Mouse (Mus musculus): Measurements from ENCODE around the gene Thap4. TPM values are rescaled to one million over a fixed set of nuclear protein-coding genes. Genes with fewer than 3 reads are reported as not detected.

Gene Thap4
- total RNA-seq, 2 experiments from 2014 or later, result 14.1 to 30.6 TPM

- no peak for ATAC-seq (replicated peaks; ENCODE audit: low FRiP score, poor library complexity, severe bottlenecking)
These were observed 98.2 kb downstream of the Thap4 start for GRCm38 (mm10) chr1:93656325-93657024.

- no peak for ATAC-seq (replicated peaks; ENCODE audit: low FRiP score, poor library complexity, severe bottlenecking)
These were observed 99.9 kb downstream of the Thap4 start for GRCm38 (mm10) chr1:93654798-93655197.

GRCm38 (mm10) chr1:93654275-93654674 is 100.4 kb downstream of the Thap4 start:
- no peak for ATAC-seq (replicated peaks; ENCODE audit: low FRiP score, poor library complexity, severe bottlenecking)

Other genes starting within 250 kb of the Thap4 start
- gene Farp2, start 242.8 kb downstream of the Thap4 start, total RNA-seq (2015; ENCODE audit: low replicate concordance), result not detected in 2 replicates
- gene Farp2, start 242.8 kb downstream of the Thap4 start, total RNA-seq (2017; ENCODE audit: low replicate concordance), result 0.64 and 1.5 TPM in 2 replicates
- 28.5 and 36.5 TPM in 2 replicates for gene Stk25, start 96.2 kb downstream of the Thap4 start, total RNA-seq (2015; ENCODE audit: low replicate concordance)
- gene Stk25, start 96.2 kb downstream of the Thap4 start, total RNA-seq (2017; ENCODE audit: low replicate concordance), result 33.5 and 52.2 TPM in 2 replicates
- gene Bok, start 69.2 kb downstream of the Thap4 start, total RNA-seq (2015; ENCODE audit: low replicate concordance), result not detected in 2 replicates
- not detected in 2 replicates for gene Bok, start 69.2 kb downstream of the Thap4 start, total RNA-seq (2017; ENCODE audit: low replicate concordance)
- 67.8 and 91.4 TPM in 2 replicates for gene Atg4b, start 3.4 kb downstream of the Thap4 start, total RNA-seq (2015; ENCODE audit: low replicate concordance)
- 116 and 166 TPM in 2 replicates for gene Atg4b, start 3.4 kb downstream of the Thap4 start, total RNA-seq (2017; ENCODE audit: low replicate concordance)
- gene Dtymk, start 47.1 kb upstream of the Thap4 start, total RNA-seq (2015; ENCODE audit: low replicate concordance), result 135 and 183 TPM in 2 replicates
- 123 and 140 TPM in 2 replicates for gene Dtymk, start 47.1 kb upstream of the Thap4 start, total RNA-seq (2017; ENCODE audit: low replicate concordance)
- 10.5 and 18.4 TPM in 2 replicates for gene Ing5, start 49.1 kb upstream of the Thap4 start, total RNA-seq (2015; ENCODE audit: low replicate concordance)
- gene Ing5, start 49.1 kb upstream of the Thap4 start, total RNA-seq (2017; ENCODE audit: low replicate concordance), result 23.2 and 41.9 TPM in 2 replicates
- gene D2hgdh, start 70.0 kb upstream of the Thap4 start, total RNA-seq (2015; ENCODE audit: low replicate concordance), result 4.0 and 18.4 TPM in 2 replicates
- 5.6 and 10.1 TPM in 2 replicates for gene D2hgdh, start 70.0 kb upstream of the Thap4 start, total RNA-seq (2017; ENCODE audit: low replicate concordance)
- not detected in 2 replicates for gene Gal3st2, start 106.4 kb upstream of the Thap4 start, total RNA-seq (2015; ENCODE audit: low replicate concordance)
- gene Gal3st2, start 106.4 kb upstream of the Thap4 start, total RNA-seq (2017; ENCODE audit: low replicate concordance), result not detected in 2 replicates
- 0.72 TPM in 1 of 2 replicates, not detected in the other for gene Gal3st2b, start 163.4 kb upstream of the Thap4 start, total RNA-seq (2015; ENCODE audit: low replicate concordance)
- gene Gal3st2b, start 163.4 kb upstream of the Thap4 start, total RNA-seq (2017; ENCODE audit: low replicate concordance), result not detected in 2 replicates
- not detected in 2 replicates for gene Gal3st2c, start 235.6 kb upstream of the Thap4 start, total RNA-seq (2015; ENCODE audit: low replicate concordance)
- not detected in 2 replicates for gene Gal3st2c, start 235.6 kb upstream of the Thap4 start, total RNA-seq (2017; ENCODE audit: low replicate concordance)